Mouse (Mus musculus) hematopoietic stem cell, adult 5-6 weeks (primary cell): ENCODE data around the gene Cacnb4. TPM values are rescaled to one million over a fixed set of nuclear protein-coding genes. Genes with fewer than 3 reads are reported as not detected.

ENCODE experiments used
- ATAC-seq, 2 experiments: fragments of 125-278 bp in 1 of 2; replicated peaks in 1 of 2; 2 replicates each; pipeline ENCODE4 v1.8.0; 2016 to 2017; ENCODE audit warnings: inconsistent platforms in 2 of 2, mild to moderate bottlenecking in 2 of 2, moderate number of reproducible peaks in 2 of 2, low read depth in 1 of 2, moderate TSS enrichment in 1 of 2; ENCODE audit not compliant: low FRiP score in 2 of 2, poor library complexity in 2 of 2, severe bottlenecking in 2 of 2, insufficient read depth in 1 of 2, low TSS enrichment in 1 of 2
- total RNA-seq: library from RNA; stranded (forward); fragments of 172-1452, 232-1000 nt; gene quantifications from 2 replicates; pipeline ENCODE4 v1.2.3, GENCODE M21; 2017

Cacnb4 gene
- total RNA-seq, 1 experiment from 2014 or later: not detected

- ATAC-seq: no peak
These were observed 290.2 kb downstream of the Cacnb4 start for GRCm38 (mm10) chr2:52386451-52386850.

GRCm38 (mm10) chr2:52386037-52386436 lies 290.6 kb downstream of the Cacnb4 start:
- ATAC-seq: no peak

GRCm38 (mm10) chr2:52378848-52379261 lies 297.8 kb downstream of the Cacnb4 start:
- ATAC-seq: peak; percentile 96 to 99

- ATAC-seq: peak; percentile 43 to 68
These were observed 298.2 kb downstream of the Cacnb4 start, which contains the start of gene Neb for GRCm38 (mm10) chr2:52378448-52378804. TSS of gene Neb (minus strand) at chr2:52378474.

Other genes with a start within 250 kb of the Cacnb4 start
- 18.7 and 26.4 TPM in 2 replicates for gene Stam2, start 65.5 kb upstream of the Cacnb4 start, total RNA-seq
- gene Fmnl2, start 181.0 kb upstream of the Cacnb4 start, total RNA-seq: 17.3 and 20.6 TPM in 2 replicates